Mouse (Mus musculus): ENCODE results near the gene Hsd3b1. TPM values are rescaled to one million over a fixed set of nuclear protein-coding genes. Genes with fewer than 3 reads are reported as not detected.

The Hsd3b1 gene
- not detected for total RNA-seq (2023)

DNA sequence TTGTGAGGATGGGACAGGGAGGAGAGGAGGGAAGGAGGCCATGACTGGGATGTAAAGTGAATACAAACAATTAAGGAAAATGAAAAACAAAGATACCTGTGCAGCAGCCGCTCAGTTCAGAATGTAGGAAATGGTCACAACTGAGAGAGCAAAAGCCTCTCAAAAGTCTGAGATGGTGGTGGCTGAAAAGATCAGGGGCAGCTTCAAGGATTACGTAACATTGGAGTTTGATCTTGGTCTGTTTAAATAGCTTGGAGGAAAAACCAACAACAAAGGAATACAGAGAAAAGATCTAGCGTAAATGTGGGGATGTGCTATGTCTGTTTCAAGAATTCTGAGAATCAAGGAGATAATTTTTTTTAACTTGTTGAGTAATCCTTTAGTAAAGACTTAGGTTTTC lies at the start of gene Hsd3b1:
Hsd3b1 (minus strand) TSS at position 219 of the 400 bp plus-strand sequence.

DNA sequence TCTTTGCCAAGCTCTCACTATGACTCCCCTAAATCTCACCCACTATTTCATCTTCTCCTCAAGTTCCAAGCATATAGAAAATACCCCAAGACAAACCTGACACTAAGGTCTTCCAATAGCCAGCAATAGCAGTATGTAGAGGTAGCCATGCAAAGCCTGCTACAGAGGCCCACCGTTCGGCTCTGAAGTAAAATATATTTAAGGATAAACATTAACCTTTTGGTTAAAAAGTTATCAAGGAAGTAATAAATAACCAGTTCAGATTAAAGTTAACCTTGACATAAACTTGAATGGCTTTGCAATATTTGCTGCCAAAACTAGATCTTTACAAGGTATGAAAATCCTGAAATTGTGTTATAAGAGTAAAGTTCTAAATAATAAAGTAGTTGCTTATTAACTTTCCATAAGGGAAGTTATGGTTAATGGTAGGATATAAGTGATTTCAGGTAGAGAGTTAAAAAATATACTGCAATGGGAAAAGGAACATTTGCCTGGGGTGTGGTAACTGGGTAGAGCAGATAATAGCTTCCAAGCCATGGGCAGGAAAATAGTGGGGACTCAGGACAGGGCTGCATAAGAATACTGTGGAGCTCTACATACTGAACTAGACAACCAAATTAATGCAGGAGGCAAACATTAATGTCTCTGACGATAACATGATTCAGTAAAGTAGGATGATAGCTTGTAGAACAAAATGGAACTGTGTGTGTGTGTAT lies 33.6 kb upstream of the Hsd3b1 start, which contains the start of gene Hao2:
Hao2 (minus strand) TSS at position 183 of the 716 bp plus-strand sequence.

DNA sequence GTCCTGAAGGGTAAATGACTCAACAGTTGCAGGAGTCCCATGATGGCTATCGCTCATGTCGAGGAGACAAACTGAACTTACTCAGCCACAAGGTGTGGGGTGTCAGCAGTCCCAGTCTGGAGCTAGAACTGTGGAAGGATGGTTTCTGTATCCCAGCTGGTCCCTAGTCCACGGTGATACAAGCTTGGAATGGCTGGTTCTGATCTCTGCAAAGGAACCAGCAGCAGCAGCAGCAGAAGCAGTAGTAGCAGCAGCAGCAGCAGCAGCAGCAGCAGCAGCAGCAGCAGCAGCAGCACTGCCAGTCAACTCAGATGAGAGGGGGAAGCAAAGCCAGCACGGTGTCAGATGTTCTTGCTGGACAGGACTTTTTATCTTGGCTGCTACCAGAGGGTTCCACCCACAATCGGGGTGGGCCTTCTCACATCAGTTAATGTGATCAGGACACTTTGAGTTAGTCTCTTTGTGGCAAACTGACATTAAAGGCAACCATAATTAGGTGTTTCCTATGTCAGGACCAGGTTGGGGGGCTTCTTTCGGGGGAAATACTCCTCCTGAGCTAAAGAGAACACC lies 45.4 kb downstream of the Hsd3b1 start, which contains the start of gene Hsd3b6:
Hsd3b6 (minus strand) TSS at position 343 of the 570 bp plus-strand sequence.

Other genes with a start within 250 kb of the Hsd3b1 start
- gene Hsd3b5, start 229.5 kb downstream of the Hsd3b1 start, total RNA-seq (2023): not detected
- gene Hsd3b2, start 135.3 kb downstream of the Hsd3b1 start, total RNA-seq (2023): not detected
- not detected for gene Hsd3b3, start 96.7 kb downstream of the Hsd3b1 start, total RNA-seq (2023)
- gene Hsd3b6, start 45.4 kb downstream of the Hsd3b1 start, total RNA-seq (2023): not detected
- not detected for gene Hao2, start 33.4 kb upstream of the Hsd3b1 start, total RNA-seq (2023)